Mouse (Mus musculus): ENCODE results near the gene Lrriq3.
A peak's percentile ranks its signal among the peaks of the same experiment; 100 is the strongest.

Lrriq3 gene

DNA sequence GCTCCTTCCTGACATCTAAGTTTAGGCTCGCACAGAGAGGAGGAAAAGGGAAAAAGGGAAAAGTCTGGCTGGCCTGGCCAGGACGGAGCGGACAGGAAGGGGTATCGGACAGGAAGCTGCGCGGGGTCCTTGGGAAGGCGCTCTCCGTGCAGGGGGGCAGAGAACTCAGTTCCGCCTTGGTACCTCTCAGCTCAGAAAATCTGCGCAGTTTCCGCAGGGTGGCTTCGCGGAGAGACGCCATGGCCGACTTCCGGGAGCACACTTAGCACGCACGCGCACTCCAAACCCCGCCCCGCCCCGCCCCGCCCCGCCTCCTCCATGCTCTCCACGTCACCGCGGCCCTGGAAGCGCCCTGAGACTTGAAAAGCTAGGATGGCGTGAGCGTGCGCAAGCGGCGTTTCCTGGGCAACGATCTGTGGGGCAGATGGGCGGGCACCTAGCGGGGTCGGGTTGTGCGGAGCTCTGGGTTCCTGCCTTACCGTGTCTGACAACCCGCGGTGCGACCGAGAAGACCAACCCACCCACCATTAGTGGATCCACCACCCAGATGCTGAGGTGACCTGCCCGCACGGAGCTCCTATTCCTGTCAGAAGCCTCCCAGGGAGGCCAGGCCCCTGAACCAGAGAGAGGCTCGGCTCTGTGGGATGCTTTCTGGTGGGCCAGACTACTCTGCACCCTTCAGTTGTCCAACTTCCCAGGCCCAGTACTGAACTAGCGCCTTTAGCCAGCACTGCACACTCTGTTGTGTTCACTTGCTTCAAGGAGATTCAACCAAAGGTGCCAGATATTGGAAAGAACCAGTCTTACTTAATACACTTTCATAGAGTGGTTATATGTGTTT is at the start of gene Lrriq3, which contains the start of gene Fpgt:
Gene Lrriq3 (plus strand): TSS at position 319 of the 841 bp plus-strand sequence.
Gene Fpgt (minus strand): TSS at position 288 of the 841 bp plus-strand sequence.
- peak; percentile 94 for DNase-seq (ENCODE audit: extremely low spot score)

DNA sequence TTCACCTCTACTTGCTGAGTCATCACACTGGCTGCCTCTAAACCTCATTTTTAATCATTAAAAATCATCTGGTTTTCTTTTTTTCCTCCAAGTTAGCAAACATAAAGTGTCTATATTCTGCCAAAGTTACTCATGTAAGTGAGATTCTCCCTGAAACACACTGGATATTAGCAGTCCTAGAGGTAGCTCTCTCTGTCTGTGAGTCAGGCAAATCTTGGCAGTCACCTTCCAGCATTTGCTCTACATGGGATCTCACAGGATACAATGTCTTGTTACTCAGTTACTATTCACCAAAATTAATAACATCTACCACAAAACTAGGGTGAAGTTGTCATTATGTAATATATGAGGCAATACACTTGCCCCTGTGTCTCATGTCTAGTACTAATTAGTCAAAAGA is 41.2 kb upstream of the Lrriq3 start:
- DNase-seq (ENCODE audit: extremely low spot score): no peak

DNA sequence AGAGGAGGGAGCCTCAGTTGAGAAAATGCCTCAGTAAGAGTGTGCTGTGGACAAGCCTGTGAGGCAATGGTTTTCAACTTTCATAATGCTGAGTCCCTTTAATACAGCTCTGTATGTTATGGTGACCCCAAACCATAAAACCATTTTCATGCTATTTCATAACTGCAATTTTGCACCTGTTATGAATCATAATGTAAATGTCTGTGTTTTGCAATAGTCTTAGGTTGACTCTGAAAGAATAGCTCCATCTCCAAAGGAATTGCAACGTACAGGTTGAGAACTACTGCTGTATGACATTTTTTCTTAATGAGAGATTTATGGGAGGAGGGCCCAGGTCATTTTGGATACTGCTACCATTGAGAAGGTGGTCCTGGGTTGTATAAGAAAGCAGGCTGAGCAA is 40.0 kb upstream of the Lrriq3 start:
- DNase-seq (ENCODE audit: extremely low spot score): no peak

DNA sequence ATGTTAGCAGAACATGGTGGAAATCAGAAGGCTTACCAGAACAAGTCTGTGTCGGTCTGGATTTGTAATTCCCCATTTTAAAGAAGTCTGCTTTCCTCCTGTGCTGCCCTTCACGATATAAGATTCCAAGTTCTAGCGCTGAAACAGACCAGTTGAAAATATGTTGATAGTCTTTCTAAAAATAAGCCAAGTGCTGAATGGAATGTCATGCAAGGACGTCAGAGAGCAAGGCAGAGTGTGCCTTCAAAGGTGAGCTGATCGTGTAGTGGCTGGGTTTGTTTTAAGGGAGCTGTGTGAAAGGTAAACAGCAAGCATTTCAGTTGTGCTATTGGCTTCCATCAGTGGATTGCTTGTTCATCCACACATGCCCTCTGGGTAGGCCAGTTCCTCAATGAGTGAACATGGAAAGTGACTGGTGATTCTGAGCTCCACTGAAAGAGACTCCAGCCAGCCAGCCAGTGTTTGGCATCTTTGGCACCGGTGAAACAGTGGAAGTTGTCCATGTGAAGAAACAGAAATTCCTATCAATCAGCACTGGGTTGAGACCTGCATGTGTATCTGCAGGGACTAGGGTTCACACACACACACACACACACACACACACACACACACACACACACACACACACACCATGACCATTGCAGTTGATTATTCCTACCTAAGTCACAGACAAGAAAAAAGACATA is 37.9 kb upstream of the Lrriq3 start, which contains the start of gene Tnni3k:
Gene Tnni3k (minus strand): TSS at position 177 of the 686 bp plus-strand sequence.
- no peak for DNase-seq (ENCODE audit: extremely low spot score)

DNA sequence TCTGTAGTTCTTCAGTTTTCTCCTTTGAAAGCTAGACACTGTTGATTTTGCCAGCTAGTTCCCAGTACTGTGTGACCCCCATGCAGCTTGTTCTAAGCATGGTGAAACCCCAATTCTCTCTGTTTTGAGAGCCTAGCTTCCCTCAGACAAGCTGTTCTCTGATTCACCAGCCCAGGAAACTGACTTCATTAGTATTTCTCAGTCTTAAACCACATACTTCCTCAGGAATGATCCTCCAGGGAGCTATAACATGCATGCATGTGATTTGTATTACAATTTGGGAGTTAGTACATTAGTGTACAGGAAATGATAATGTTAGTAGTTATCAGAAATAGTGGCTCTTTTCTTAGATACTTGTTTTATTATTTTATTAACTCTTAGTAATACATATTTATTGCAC is 36.6 kb upstream of the Lrriq3 start:
- no peak for DNase-seq (ENCODE audit: extremely low spot score)

DNA sequence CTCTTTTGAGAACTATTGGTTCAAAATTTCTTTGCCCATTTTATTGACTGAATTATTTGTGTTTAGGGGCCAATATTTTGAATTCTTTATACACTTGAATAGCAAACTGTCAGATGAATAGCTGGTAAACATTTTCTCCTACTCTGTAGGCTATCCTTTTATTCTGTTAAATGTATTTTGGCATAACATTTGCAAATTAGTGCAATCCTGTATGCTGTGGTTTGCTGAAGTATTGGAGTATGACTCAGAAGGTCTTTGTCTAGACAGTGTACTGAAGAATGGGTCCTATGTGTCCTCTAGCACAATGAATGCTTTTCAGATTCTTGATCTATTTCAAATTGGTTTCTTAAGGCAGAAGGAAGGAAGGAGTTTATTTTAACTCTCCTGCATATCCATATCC is 35.7 kb upstream of the Lrriq3 start:
- DNase-seq (ENCODE audit: extremely low spot score): no peak

DNA sequence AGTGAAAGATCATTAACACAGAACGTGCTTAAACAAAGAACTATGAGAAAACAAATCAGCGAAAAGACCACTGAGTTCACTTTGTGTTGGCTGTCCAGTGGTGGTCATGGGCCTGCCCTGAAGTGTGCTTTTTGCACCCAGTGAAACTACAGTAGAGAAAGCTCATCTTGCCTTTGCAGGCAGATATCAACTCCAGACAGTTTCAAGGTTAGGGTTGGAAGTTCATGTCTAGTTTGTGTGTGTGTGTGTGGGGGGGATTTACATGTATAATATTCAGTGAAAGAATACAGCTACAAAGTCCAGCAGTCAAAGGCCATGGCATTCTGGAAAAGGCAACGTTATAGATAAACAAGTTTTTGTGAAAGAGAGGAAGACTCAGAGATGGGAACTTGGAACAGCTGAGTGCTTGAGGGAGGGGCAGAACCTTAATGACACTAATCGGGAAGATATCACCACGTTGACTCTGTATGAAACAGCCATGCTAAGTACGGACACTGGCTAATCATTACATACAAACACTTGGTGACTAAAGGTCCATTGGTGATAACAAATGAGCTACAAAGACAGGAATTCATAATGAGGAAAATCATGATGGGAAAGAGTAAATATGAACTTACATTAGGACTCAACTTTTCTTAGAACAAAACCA is 34.3 kb upstream of the Lrriq3 start:
- no peak for DNase-seq (ENCODE audit: extremely low spot score)

DNA sequence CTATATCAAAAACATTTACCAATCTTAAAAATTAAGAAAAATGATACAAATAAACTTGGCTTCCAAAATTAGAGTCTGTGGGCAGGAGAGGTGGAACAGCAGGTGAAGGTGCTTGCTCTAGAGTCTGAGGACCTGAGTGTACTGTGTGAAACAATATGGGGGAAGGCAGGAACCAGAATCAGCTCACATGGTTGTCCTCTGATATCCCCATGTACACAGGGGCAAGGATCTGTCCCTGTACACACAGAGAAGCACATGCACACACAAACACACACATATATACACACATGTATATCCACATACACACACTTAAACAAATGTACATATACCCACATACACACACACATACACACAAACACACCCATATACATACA is 33.8 kb upstream of the Lrriq3 start:
- no peak for DNase-seq (ENCODE audit: extremely low spot score)

DNA sequence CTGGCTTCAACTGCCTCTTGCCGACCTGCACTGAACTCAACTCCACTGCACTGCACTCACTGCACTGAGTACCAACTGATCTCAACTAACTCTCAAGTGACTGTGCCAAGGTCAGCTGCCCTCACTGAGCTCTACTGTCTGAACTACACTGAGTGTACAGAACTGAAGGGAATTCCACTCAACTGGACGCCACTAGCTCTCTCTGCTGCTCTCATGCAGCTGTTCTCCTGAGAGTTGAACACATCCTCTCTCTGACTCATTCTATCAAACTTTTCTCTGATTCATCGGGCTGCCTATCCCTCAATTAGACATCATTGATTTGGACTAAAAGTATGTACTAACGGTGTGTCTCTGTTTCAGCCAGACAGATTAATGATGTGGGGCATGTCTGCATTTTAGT is 15.3 kb upstream of the Lrriq3 start:
- no peak for DNase-seq (ENCODE audit: extremely low spot score)

DNA sequence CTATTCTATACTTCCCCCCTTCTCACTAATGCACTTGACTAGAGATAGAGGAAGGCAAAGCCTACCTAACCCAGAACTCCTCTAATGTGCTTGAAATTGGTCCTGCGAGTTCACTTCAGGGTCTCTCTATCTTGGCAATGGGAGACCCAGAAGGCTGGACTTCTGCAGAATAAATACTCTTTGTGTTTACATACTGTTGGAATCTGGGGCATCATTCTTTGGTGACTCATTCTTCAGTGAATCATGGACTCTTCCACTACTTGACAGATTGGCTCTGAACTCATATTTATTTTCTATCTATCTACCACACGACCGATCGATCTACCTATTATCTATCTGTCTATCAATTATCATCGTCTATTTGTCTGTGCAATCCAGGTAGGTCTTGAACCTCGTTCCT is 1.2 kb upstream of the Lrriq3 start:
- no peak for DNase-seq (ENCODE audit: extremely low spot score)

DNA sequence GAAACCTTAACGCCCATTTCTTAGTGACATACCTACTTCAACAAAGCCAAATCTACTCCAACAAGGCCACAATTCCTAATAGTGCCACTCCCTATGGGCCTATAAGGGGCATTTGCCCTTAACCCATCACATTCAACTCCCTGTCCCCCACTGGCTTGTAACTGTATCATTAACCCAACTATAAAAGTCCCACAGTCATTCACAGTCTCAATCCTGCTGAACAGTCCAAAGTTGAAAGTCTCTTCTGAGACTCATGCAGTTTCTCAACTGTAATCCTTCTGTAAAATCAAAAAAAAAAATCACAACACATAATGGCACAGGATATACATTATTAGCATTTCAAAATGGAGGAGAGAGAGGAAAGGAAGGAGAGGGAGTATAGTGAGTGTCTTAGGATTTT is 6.0 kb downstream of the Lrriq3 start:
- DNase-seq (ENCODE audit: extremely low spot score): no peak

DNA sequence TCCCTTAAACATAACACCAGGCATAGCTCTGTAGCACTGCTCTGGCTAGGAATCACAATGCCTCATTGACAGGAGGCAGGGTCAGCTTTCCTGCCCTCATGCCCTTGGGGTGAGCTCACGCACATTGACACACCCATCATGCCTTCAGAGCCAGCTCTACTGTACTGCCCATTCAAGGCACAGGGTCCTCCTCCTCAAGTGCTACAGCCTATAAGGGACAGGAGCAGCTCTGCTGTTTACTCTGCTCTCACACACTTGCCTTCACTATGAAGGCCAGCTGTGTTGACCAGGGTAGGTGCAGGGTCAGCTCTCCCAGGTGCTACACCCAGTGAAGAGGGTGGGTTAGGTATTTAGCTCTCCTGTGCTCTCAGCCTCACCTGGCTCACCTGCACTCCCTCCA is 12.7 kb downstream of the Lrriq3 start:
- no peak for DNase-seq (ENCODE audit: extremely low spot score)

DNA sequence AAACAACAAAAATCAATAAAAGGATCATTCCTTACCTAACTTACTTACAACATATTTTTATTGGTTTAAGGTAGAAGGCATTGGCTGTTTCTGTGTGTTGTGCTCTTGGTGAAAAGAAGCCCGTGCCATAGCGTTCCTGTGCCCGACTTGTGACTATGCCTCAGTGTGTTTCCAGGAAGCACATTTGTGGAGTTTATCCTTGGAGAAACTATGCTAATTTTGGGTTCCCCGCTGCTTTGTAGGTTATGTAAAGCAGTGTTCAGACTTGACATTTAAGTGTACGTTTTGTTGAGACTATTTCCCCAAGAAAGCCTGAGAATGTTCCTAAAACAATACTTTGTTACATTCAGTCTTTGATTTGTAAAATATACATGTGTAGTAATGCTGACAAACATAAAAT is 44.5 kb downstream of the Lrriq3 start:
- DNase-seq (ENCODE audit: extremely low spot score): no peak

DNA sequence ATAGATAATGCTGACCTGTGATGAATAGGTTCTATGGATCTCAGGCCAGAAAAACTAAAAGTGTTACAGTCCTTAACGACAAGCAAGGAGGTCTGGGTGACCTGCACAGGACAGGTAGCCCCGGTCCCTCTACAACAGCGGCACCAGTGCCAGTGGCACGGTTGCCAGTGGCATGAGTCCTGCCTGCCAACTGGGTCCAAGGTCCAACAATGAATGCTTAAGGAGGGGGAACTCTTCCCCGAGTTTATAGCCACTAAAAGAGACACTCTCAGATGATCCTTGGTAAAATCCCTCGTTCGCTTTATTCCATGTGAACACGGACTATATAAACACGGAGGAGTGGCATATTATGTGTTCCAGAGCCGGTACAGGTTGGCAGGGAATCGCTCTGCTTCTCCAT is 47.8 kb downstream of the Lrriq3 start:
- DNase-seq (ENCODE audit: extremely low spot score): no peak

DNA sequence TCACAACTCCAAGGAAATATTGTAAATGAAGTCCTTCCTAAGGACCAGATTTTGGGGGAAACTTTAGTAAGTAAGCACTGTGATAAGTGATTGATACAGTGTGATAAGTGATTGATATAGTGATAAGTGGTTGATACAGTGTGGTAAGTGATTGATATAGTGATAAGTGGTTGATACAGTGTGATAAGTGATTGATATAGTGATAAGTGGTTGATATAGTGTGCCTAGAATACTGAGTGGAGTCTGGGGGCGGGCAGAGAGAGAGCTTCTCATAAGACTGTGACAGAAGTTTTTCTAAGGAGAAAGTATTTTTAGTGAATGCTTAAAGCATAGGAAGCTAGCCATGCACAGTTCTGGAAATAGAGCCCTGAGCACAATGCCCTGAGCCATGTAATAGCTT is 51.1 kb downstream of the Lrriq3 start:
- DNase-seq (ENCODE audit: extremely low spot score): no peak

DNA sequence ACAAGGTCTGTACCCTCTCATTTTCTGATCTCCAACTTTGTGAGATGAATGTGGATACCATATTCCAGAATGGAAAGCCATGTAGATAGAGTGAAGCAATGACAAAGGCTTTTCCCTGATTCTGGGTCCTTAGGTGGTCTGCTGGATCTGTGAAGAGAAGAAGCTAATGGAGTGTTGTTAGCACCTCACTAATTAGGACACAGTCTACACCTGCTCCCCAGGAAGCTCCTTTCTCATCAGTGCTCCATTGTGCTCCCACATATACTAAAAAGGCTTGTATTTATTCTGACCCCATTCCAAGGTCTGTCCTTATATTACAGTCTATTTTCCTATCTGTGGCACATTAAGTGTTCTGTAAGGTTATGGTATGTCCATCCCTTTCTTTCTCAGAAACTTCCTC is 68.6 kb downstream of the Lrriq3 start:
- no peak for DNase-seq (ENCODE audit: extremely low spot score)

DNA sequence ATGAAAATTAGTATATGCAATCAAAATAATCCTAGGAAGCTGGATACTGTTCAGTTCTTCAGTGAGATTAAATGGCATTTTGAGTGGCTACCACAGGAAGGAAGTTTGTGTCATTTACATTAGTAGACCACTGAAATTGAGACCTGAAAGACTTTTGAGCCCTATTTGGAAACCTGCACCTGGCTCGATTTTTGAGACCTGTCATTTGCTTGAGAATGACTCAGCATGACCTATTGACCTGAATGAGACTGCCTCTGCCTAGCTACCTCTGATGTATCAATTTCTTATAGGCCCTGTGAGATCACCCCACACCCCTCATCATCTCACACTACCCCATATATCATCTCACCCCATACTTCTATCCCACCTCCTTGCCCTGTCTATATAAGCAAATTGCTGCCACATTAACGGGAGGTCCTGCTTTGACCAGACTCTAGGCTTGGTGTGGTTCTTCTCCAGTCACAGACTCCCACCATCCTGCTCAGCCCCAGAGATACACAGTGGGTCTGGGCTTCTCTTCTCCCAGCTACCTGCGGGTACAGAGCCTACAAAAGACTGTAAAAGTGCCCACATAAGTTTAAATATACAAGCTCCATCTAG is 87.2 kb downstream of the Lrriq3 start:
- DNase-seq (ENCODE audit: extremely low spot score): no peak

DNA sequence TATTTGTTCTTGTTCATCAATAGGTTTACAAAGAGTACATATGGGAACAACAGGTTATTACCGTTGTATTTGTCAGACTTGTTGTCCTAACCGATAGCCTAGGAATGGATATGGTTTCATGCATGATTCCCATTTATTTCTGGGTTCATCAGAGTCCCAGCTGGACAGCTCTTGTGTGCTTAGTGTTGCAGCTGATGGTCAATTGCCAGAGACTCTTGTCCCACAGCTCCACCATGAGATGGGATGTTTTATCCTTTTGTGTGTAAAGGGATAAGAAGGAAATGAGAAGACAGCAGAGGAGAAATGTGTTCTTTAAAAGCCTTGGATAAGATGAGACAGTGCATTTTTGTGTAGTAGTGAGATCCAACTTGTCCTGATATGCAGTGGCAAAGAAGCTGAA is 93.2 kb downstream of the Lrriq3 start:
- no peak for DNase-seq (ENCODE audit: extremely low spot score)

DNA sequence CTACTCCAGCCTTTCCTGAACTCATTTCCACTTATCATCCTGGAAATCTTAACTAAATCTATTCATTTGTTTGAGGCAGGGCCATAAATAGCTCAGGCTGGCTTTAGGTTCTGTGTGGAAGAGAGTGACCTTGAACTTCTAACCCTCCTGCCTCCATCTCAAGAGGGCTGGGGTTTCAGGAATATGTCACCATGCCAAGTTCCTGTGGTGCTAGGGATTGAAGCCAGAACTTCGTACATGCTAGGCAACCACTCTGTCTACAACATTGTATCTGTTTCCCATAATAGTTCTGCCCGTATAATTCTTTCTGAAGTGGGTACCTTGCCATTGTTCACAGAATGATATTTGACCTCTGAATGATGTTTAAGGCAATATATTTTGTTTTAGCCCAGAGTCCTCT is 95.6 kb downstream of the Lrriq3 start:
- DNase-seq (ENCODE audit: extremely low spot score): no peak

DNA sequence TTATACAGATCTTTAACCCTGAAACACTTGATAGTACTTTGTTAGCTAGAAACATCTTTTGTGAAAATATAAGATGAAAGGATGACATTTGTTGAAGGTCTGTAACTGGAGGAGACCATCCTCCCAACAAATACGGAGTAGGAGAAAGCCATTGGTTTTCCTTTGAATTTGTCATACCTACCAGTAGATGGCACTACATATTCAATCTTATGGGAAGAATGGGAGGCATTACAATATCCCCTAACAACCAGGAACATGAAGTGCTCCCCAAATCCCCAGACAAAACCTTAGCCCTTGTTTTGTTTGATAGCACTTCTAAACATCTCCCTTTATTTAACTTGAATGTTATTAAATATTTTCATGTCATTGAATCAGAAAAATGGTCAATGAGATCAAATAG is 141.7 kb downstream of the Lrriq3 start:
- peak; percentile 5 for DNase-seq (ENCODE audit: extremely low spot score)

DNA sequence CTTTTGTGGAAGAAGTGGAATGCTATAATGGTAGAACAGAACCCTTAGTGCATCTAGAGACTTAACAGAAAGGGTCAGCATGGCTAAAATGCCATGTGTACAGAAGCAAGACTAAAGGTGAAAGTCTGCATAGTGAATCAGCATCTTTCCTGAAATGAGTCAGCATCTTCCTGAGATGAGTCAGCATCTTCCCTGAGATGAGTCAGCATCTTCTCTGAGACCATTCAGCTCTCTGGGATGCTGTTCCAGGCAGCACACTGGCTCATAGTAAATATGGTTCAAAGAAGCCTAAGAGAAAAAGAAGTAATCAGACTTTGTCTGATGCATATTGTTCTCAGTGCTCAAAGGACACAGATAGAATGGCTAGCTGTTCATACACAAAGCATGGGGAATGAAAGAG is 142.3 kb downstream of the Lrriq3 start:
- no peak for DNase-seq (ENCODE audit: extremely low spot score)

Measured in embryo, embryonic 9.5 days (tissue).